Mouse (Mus musculus): ENCODE measurements around the gene Cops3.

- no peak for TF ChIP-seq POLR2A (IDR thresholded peaks at IDR 0.05; ENCODE audit: borderline replicate concordance, control insufficient read depth, low read depth, low read length)
- no peak for TF ChIP-seq CTCF (IDR thresholded peaks at IDR 0.05; ENCODE audit: control insufficient read depth, insufficient read depth, low read length)
Observed at GRCm38 (mm10) chr11:59810480-59811158, 29.0 kb downstream of the Cops3 start.

Measured in bone marrow, adult 2 months (tissue).